Mouse (Mus musculus) spleen, adult 2 months (tissue): ENCODE measurements around the gene Clec4e.

Source experiments
- CTCF ChIP-seq: fragments of 200-500 bp; IDR thresholded peaks from 2 replicates; pipeline ENCODE4 v1.5.1; 2011; ENCODE audit warnings: mild to moderate bottlenecking, inconsistent platforms; ENCODE audit not compliant: insufficient read depth, insufficient read length, insufficient replicate concordance; ENCODE audit errors: extremely low read depth
- POLR2A ChIP-seq: fragments of 200-500 bp; IDR thresholded peaks from 2 replicates; pipeline ENCODE4 v1.6.1; 2011; ENCODE audit warnings: low read depth, low read length, inconsistent platforms

DNA sequence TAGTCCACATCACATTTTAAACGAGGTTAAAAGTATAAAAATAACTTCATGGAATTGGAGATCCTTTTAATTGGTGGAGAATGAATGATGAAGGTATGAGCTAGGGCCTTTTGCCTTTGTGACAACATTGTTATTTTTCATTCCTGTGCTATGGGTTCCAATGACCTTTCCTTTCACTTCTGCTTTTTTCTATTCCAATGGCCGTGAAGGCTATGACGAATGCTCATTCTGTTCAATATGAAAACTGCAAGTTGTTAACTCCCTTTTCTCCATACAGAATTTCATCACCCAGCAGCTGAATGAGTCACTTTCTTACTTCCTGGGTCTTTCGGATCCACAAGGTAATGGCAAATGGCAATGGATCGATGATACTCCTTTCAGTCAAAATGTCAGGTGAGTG, 45.5 kb downstream of the Clec4e start:
- TF ChIP-seq POLR2A, result no peak
- no peak for TF ChIP-seq CTCF
